Mouse (Mus musculus): Measurements from ENCODE around the gene Olfr313.

DNA sequence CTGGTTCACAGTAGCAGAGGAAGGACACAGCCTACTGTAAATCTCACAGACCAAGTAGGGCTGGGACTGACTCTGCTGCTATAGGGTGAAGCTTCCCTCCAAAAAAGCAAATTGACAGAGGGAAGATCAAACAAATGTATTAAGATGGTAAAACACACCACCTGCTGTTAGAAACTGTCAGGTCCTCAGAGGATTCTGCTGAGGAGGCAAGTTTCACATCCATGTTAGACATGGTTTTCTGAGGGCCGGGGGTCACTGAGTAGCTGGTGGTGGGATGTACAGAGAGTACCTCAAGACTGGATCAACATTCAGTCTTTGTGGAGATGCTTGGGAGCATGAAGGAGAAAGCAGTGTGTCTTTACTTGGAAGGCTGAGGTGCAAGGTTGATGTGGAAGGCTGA is 876 bp downstream of the Olfr313 start:
- TF ChIP-seq CTCF (IDR thresholded peaks at IDR 0.05; ENCODE audit: control insufficient read depth, insufficient read depth, insufficient read length) (no peak), USF1 (IDR thresholded peaks at IDR 0.05; ENCODE audit: low read depth) (no peak), MAX (IDR thresholded peaks at IDR 0.05) (no peak), MYOD1 (IDR thresholded peaks at IDR 0.05; ENCODE audit: control insufficient read depth, insufficient read length, low read depth) (no peak), CEBPB (IDR thresholded peaks at IDR 0.05; ENCODE audit: low read depth) (no peak), MYOG (IDR thresholded peaks at IDR 0.05; ENCODE audit: control insufficient read depth, extremely low read depth, insufficient read length) (no peak)

All from C2C12 (cell line).